Mouse (Mus musculus) embryo, embryonic 10 days (tissue): ENCODE results near the gene Ptprd.

Source experiments
- DNase-seq: peaks from one replicate; pipeline ENCODE4 v3.0.0-alpha.2; 2015; ENCODE audit warnings: low spot score

The Ptprd gene

DNA sequence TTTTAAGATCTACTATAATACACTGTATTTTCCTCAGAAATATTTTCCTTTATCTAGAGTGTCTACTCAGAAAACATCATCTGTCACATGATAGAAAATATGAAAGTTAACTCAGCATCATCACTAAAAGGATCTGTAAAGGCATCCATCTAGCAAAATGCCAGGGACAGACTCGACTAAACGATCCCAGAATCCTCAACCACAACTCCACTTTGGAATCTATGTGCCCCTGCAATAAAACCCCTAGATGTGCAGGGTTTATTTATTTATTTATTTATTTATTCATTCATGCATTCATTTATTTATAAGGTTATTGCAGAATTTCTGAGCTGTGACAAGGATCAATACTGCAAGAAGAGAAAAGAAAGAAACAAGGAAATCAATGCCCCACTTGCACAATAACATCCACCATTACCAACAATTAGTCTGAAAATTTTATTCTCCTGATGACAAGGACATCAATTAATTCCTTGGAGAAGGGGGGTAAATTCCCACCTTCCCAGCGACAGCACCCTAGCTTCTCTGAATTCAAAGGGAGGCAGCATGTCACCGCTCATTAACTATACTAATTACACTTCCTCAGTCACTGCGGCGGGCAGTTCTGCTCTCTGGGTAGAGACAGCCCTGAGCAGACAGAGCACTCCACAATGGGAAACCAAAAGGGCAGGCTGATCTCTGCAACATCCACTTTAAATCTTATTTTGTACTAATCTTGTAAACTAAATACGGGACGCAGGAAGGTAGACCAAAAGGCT lies 2186.0 kb downstream of the Ptprd start:
- DNase-seq: no peak

DNA sequence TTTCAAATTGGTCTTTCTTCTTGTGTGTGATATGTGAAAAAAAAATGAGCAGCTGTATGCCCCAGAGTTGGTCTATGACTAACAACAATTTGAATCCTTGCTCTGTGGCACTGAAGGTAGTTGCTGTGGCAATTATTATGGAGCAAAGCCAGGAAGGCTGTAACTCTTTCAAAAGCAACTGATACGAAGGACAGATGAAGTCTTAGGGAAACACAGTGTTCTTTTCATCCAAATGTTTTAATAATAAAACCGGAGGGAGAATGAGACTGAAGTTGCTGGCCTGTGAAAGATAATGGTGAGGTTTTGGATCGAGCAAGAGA lies 2187.3 kb downstream of the Ptprd start:
- DNase-seq: no peak

DNA sequence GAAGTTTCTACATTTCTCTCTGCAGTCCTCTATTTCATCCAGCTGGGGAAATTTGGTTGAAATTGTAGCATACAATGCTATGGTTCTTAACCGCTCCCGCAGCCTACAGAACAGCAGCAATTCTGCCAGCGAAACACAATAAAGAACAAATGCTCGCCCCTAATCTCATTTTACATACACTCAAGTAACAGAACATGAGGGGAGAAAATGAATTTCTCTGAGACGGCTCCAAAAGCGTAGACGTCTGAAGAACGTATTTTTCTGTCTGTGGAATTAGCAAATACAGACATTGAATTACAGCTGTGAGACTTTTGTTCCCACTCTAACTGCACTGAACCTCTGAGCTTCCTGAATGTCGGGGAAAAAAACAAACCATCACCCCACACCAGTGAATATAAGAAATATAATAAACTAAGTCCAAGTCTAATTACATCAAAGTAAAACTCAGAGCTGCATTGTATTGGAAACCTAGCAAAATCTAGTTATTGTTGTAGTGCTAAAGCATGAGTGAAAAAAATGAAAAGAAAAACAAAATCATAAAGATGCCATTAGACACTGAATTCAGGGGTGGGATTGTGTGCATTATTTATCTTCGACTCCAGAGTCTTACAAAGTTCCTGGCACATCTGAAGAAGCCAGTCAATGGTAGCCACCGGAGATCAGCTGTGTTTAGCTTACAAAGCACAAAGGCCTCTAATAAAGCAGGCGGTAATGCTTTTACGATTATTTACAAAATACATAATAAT lies 2187.8 kb downstream of the Ptprd start:
- DNase-seq: no peak

DNA sequence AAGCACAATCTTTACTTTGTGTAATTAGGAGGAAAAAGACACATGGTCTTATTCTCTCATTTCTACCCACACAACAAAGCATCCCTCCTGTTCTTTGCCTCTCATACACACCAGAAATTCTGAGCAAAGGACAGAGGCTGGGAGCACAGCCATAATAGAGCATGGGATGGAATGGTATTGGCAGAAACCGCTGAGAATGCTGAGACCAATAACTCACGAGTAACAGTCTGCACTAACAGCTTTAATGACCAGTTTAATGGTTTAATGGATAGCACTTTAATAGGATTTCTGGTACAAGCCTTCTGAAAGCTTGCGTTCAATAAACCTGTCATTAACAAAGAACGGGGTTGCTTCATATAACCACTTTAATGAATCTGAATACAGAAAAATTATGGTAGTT lies 2190.1 kb downstream of the Ptprd start:
- DNase-seq: no peak

DNA sequence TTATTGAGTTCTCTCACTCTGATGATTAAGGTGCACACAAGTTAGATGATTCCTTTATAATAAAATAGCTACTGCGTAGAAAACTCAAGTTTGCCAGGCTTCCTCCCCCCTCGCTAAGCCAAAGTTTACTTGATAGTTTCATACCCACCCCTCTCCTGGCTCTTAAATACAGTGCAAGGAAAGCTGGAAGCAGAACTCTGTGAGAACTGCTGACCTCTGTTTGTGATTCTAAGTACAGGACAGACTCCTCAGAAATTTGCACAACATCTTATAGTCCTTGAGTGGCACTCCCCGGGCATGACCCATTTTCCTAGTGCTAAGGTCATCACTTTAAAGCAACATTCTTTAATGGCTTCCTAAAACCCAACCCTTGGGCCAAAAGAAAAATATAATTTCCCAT lies 2196.7 kb downstream of the Ptprd start:
- no peak for DNase-seq

DNA sequence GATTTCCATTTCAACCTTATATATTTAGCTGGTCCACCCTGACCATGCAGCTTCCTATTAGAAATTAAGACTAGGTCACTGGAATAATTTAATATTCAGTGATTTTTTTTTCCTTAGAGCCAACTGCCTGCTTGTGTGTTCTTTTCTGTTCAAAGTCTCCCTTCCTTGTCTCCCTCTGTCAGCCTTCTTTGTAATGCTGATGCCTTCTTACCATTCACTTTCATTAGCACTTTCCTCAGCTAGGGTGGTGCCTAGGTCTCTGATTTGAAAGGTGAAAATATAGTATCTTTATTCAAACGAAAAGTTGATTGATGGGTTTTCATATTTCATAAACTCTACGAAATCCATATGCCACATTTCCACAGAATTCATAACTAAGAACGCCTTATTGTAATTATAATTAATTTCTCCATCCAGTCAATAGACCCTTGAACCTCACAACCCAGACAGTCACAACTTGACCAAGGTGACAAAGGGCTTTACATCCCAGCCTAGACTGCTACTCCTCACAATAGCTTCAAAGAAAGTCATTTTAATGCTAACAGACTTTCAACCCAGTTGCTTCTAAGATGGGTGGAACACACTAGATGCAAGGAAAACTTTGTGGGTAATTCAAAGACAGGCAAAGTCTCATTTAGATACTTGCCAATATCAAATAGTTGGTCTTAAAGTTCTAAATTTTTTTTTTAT lies 2197.5 kb downstream of the Ptprd start:
- no peak for DNase-seq

DNA sequence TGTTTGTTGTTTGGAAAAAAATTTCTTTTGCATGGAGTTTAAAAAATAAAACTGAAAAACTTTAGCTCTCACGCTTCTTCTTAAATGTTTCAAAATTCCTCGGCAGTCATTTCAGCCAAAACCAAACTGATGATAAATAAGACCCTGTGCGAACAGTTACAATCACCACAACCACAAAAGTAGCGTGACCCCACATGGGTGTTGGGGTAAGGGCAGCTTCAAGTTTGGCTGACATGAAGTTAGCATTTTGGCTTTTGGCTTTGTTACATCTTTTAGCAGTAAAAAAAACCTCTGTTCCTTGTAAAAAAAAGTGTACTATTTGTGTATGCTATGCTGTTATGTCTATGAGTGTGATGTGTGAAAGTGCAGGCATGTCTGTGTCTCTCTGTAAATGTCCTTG lies 2203.2 kb downstream of the Ptprd start:
- DNase-seq: no peak

DNA sequence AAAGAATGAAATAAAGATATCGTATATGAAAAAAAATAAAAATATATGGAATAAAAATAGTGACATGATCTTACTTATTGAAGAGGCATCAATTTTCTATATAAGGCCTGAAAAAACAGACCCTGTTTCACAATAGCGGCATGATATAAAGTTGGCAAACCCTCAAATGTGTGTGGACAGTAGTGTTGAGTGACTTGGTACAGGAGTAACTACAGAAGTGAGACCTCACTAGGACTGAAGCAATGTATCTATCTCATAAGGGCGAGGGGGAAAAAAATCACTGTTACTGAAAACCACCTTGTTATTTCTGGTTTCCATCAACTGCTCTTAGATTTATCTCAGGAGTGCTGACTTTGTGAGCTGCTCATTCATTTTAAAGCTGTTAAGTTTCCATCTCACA lies 2204.5 kb downstream of the Ptprd start:
- DNase-seq: no peak

DNA sequence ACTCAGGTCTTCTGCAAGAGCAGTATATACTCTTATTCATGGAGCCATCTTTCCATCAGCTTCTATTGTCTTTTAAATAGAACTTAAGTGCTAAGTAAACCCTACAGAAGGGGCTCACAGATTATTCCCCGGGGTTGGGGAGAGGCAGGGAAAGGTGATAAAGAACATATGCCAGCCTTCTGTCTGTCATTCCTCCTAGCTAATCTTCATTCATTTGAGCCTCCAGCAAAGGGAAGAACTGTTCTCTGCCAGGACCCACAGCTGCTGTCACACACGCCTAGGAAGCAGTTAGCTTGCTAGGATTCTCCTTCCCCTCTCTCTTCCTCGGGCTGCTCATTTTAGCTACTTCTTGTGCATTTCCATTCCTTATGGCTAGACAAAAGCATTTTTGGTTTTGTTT lies 2205.0 kb downstream of the Ptprd start:
- no peak for DNase-seq

DNA sequence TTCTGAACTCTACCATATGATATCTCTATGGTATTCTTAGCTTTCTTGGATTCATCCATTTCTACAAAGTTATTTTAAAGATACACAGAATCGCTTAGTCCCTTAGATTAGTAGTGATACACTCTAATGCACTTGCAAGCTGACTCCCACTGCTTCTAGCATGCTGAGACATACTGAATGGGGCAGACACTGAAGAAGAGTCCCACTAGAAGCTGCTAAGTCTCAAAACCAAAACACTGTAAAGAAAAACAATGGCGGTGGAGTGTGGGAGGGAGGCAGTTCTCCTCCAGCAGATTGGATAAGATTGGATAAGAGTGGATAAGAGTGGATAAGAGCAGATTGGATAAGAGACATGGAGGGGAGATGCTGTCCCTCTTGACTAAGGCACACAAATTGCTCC lies 2207.6 kb downstream of the Ptprd start:
- DNase-seq: no peak

DNA sequence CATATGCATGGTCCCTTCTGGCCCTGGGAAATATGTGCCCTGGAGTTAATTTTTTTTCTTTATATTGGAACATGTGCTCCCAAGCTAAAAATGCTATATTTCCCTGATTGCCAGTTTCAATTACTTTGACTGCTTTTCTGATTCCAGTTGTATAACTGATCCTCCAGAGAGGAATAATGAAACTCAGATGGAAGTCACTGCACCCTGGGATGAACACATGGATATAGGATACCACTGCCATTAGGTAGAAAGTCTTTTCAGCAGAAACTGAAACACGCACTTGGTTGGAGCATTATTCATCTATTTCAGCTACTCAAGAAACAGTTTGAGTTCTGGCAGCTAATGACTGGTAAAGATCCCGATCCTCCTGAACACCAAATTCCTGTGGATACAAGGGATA lies 2211.5 kb downstream of the Ptprd start:
- no peak for DNase-seq

DNA sequence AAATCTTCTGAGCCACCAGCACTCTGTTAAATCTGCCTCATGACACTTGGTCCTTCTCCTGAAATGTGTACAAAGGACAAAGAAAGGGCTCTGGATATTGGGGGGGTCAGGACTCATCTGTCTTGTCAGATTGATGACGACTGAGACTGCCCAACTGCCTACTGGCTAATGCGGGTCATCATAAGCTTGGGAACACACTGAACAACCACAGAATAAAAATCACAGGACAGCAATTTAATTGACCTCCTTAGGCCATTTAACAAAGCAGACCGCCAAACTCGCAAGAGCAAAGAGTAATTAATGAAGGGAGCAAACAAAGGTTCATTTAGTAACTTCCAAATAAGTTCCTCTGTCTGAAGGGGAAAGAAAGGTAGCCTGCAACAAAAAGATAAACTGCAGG lies 2215.9 kb downstream of the Ptprd start:
- DNase-seq: no peak

DNA sequence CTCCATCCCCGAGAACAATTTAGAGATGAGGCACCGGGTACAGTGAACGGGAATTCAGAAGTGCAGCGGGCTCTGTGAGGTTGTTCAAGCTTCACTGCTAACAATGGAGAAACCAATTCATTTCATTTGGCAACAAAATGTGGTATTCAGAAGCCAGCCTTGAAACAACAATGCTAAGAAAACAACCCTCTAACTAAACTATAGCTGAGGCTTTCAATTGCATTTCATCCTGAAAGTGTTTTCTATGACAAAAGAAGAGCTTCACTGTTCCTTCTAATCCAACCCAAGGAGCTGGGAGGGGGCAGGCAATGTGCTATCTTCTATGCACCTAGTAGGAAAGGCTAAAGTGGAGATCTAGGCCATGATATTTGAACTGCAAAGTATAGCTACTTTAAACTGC lies 2217.2 kb downstream of the Ptprd start:
- DNase-seq: no peak

DNA sequence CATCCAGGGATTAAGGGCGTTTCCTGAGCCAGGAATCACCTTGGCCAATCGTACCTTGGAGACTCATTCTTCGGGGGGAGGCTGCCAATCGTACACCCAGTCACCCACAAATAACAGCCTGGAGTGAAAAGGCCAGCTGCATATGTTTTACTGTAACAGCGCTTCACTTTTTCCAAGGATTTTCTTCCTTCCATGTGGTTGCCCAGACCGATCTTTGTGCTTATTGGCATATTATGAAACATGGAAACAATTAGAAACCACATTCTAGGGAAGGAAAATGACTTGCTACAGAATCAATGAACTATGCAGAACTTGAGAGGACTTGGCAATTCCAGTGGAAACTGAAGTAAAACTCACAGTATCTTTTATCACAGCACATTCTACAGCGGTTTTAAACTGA lies 2218.7 kb downstream of the Ptprd start:
- no peak for DNase-seq

DNA sequence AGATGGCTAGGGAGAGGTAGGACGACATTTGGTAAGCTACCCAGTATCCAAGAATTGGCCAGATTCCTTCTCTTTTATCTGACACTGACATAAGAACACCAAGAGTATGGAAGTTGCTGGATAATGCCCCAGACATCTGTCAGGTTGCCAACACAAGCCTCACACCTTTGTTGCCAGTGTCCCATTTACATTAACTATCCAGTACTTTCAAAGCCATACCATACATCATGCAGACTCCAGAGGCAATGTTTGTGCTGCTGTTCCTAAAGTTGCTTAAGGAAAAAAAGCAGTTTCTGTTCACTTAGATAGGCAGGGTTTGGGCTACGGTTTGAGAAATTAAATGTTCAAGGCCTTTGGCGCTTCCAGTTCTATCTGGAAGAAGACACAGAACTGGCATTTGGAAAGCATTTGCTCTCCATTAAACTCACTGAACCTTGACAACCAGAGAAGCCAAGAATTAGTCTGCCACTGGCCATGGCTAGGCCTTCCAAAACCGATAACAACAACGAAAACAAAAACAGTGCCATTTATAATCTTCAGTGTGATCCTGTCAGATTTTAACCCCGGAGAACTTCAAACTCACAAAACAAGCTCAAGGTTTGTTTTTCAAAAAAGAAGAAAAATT lies 2220.0 kb downstream of the Ptprd start:
- DNase-seq: no peak

DNA sequence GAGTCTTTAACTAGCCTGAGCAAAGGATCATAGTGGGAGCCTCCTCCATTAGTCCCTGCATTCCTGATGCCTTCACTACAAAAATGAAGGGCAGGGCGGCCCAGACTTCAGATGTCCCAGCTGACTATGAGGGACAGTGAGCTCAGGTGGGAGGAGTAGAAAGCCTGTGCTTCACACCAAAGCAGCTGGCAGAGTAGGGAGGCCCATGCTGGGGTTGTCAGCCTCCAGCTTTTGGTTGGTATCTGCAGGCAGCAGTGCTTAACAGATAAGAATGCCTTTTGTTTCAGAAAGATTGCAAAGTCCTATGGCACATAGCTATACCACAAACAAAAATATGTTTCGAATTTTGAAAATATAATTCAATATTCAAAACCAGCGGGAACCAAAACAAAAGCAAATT lies 2237.0 kb downstream of the Ptprd start:
- no peak for DNase-seq

DNA sequence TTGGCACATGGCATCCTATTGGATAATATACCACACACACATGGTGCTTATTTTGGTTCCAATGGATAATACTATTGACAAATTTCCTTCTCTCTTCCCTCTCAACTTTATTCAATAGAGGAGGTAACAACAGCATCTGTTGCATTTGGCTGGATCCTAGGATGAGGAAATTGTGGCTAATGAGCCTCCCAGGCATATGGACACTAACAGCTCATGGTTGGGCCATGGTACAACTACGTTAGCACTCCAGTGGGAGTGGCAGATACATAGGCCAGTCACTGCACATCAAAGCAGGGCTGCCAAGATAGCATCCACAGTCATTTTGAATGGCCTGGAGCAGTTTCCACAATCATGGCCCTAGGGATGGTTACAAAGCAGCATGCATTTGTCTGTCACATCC lies 2238.4 kb downstream of the Ptprd start:
- no peak for DNase-seq

DNA sequence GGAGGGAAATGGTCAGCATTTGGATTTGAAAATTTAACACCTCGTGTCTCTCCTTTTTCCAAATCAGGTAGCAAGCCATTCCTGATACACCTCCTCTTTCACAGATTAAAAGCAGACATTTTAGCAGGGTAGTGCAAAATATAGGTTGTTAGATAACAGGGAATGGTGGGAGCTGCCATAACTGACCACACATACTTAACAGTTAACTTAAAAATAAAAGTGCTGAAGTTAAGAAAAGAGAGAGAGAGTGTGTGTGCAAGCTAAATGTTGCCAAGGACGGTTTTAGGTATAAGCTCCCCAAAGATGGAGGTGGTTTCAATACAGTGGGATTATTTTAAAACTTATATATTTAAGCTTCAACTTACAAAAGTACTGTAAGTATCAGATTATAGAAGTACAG lies 2241.8 kb downstream of the Ptprd start:
- DNase-seq: no peak

DNA sequence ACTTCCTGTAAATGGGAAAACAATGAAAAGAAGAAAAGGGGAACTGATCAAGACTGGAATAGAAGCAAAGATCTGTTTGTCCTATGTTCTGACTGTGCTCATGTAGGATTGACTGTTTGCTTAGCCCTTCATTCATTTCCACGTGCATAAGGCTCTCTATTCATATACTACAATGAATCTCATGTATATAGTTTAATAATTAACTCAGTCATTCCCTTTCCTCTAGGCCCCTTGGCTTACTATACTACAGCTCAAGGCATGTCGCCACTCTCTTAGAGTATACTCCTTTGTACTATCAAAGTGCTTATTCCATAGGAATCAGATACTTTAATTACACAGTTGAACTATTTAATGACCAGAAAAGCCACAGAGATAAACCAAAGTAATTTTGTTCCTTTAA lies 2243.1 kb downstream of the Ptprd start:
- no peak for DNase-seq

DNA sequence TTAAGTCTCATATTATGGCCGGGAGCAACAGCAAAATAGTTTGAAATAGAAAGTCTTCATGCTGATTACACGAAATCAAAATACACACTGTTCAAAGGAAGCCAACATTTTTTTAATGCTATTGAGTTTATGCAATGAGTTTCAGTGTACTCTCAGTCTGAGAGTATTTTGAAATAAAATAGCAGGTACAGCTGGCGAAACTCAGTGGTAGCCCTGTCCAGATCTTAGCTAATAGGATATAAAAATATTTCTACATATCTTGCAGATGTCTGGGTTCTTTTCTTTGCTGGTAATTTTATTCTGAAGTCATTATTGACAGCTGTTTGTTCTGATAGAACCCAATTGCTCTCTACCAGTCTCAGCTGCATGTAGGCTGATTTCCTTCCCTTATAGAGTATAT lies 2246.0 kb downstream of the Ptprd start:
- DNase-seq: no peak

DNA sequence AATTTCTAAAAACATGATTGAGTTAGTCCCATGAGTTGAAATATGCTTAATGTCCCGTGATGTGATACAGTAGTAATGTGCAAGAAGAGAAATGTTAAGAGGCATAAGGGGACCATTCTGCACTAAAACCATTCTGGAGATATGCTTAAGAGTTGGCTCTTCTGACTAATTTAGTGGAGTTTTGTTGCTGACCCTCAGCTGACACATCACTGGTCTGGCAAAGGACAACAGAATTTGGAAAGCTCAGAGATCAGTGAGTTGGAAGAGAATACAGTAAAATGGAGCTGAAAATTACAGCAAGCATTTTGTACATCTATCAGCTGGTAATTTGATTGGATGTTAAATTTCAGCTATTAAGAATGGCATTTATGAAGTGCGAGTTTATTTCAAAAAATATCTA lies 2248.8 kb downstream of the Ptprd start:
- no peak for DNase-seq

DNA sequence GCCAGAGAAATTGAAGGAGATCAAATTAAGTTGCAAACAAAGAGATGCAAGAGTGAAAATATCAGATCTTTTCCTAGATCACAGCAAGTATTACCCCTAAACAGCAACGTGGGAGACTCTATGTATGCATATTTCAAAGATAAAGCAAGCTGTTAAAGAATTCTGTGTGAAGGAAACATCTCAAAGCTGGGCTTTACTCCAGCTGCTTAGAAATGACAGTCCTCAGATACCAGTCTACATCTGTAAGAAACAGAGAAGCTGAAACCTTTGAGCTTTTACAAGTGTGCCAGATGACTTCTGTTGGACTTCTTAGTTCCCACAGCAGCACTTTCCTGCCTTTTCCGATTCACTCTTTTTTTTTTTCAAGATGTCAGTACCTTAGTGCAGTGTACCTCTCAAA lies 2249.9 kb downstream of the Ptprd start:
- no peak for DNase-seq
